Comparison of ENCODE assay signal across 9 mouse cellular contexts in the genomic region with DNA sequence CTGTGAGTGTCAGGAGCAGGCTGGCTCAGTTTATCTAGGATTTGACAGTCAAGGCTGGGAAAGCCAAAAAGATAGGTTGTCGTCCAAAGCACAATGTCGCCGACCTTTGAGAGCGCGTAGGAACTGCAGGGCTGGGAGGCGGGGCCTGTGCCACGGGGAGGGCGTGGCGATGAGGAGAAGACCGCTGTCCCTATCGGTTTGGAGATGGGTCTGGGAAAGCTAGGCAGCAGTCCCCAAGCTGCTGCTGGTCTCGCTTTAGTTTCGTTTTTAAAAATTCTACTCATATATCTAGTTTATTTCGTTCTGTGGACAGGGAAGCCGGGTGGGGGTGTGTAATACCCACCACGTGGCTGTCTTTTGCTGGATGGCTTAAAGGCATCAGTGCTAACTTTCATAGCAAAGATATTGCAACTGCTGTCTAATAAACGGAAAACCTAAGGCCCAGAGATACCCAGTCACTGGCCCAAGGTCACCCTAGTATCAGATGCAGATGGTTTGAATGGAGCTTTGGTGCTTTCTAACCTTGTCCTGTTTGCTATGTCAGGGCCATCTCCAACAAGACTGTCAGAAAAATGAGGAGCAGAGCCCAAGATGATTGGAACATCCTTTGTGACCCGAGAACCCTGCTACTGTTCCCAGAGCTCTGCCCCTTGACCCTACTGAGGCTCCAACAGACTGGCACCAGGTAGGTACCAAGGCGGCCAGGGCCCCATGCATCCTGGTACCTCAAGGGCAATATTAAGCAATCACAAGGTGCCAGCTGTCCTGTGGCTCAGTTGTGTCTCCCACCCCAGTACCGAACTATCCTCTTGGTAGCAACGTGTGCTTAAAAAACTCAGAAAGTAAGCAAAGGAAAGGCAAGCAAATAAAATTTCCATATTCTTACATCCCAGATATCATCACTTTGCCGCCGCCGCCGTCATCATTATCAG. TPM values are rescaled to one million over a fixed set of nuclear protein-coding genes. Genes with fewer than 3 reads are reported as not detected.
DNase-seq lines count a peak whose midpoint lies in the region; ATAC-seq and TF ChIP-seq lines count a peak whose summit lies in the region.
"Had no signal": no experiment of that assay in that cellular context is flagged by ENCODE, and none has a peak within 500 bp of the region (broad histone marks: within the 10 kb centered on the region; RNA-seq: fewer than 3 reads in every experiment).

No protein-coding gene starts in this region.

- H3K4me2 ChIP-seq in heart, embryonic 13.5 days = peak overlapping the region; percentile 74
- H3K4me2 ChIP-seq in kidney, embryonic 16.5 days (replicated peaks; ENCODE audit: low read depth, low read length) = peak overlapping the region; percentile 80
- H3K4me2 ChIP-seq in liver, embryonic 13.5 days = peak overlapping the region; percentile 84

- no peaks in the 10 kb centered on the region for H3K27me3 ChIP-seq in heart, embryonic 13.5 days (replicated peaks)
- no peaks in the 10 kb centered on the region for H3K27me3 ChIP-seq in kidney, embryonic 16.5 days (ENCODE audit: insufficient read depth, low read length)
- 0 out of 2 replicates have a peak, but pooled peaks cover 5% of the 10 kb centered on the region for H3K27me3 ChIP-seq in liver, embryonic 13.5 days
- no peaks in the 10 kb centered on the region for H3K27me3 ChIP-seq in splenic B cell, adult 2 months (ENCODE audit: control insufficient read depth, insufficient read depth, low read length, poor library complexity, severe bottlenecking)

- peak; percentile 82 for DNase-seq in CD4-positive helper T cell, adult 2 months (ENCODE audit: low read depth, low spot score)
- DNase-seq in liver, embryonic 13.5 days = peak; percentile 89
- peak; percentile 52 to 70 for DNase-seq in natural killer cell, adult 2 months (ENCODE audit: low spot score in 2 of 2)
- DNase-seq in splenic B cell, adult 2 months (ENCODE audit: low read depth, low spot score) = peak; percentile 83

- H3K4me3 ChIP-seq in bone marrow, adult 2 months (replicated peaks; ENCODE audit: control insufficient read depth, low read depth, low read length) = peak overlapping the region; percentile 53
- H3K4me3 ChIP-seq in embryonic fibroblast, embryonic 13.5 days (ENCODE audit: insufficient read depth, low read length) = peak overlapping the region; percentile 37
- H3K4me3 ChIP-seq in heart, embryonic 13.5 days = peak overlapping the region; percentile 55
- H3K4me3 ChIP-seq in kidney, embryonic 16.5 days (ENCODE audit: low read length) = peak overlapping the region; percentile 41
- H3K4me3 ChIP-seq in liver, embryonic 13.5 days (replicated peaks) = peak overlapping the region; percentile 60

- H3K9ac ChIP-seq in heart, embryonic 13.5 days = peak overlapping the region; percentile 74
- H3K9ac ChIP-seq in kidney, embryonic 16.5 days (replicated peaks; ENCODE audit: low read length) = peak overlapping the region; percentile 47
- peak overlapping the region; percentile 66 for H3K9ac ChIP-seq in liver, embryonic 13.5 days

- H3K9me3 ChIP-seq in heart, embryonic 13.5 days = 0 out of 2 replicates have a peak, but pooled peaks cover 6% of the 10 kb centered on the region
- H3K9me3 ChIP-seq in kidney, embryonic 16.5 days (ENCODE audit: low read length) = no peaks in the 10 kb centered on the region
- H3K9me3 ChIP-seq in liver, embryonic 13.5 days (replicated peaks) = no peaks in the 10 kb centered on the region

- TF ChIP-seq CTCF in bone marrow, adult 2 months (IDR thresholded peaks at IDR 0.05; ENCODE audit: control insufficient read depth, insufficient read depth, low read length) = peak; percentile 36; the same call in 1 of the 2 replicates
- TF ChIP-seq CTCF in embryonic fibroblast, embryonic 13.5 days (IDR thresholded peaks at IDR 0.05; ENCODE audit: borderline replicate concordance, insufficient read depth, low read length) = peak; percentile 36; the same call in 1 of the 2 replicates

- no peak for TF ChIP-seq POLR2A in bone marrow, adult 2 months (IDR thresholded peaks at IDR 0.05; ENCODE audit: borderline replicate concordance, control insufficient read depth, low read depth, low read length)
- no peak for TF ChIP-seq POLR2A in embryonic fibroblast, embryonic 13.5 days (IDR thresholded peaks at IDR 0.05; ENCODE audit: low read depth, low read length)

- H3K27ac ChIP-seq in bone marrow, adult 2 months (ENCODE audit: control insufficient read depth, insufficient read depth, low read depth, low read length, poor library complexity) = no peak overlapping the region
- no peak overlapping the region for H3K27ac ChIP-seq in embryonic fibroblast, embryonic 13.5 days (ENCODE audit: insufficient read depth, low read length)
- peak overlapping the region; percentile 93 for H3K27ac ChIP-seq in heart, embryonic 13.5 days (replicated peaks)
- H3K27ac ChIP-seq in kidney, embryonic 16.5 days (ENCODE audit: low read length) = 0 out of 2 replicates have a peak overlapping the region, but pooled peaks have one; percentile 4
- H3K27ac ChIP-seq in liver, embryonic 13.5 days = peak overlapping the region; percentile 65

- 6% methylated on average over 25 of the region's 25 CpGs for WGBS in bone marrow, adult 2 months
- WGBS in heart, embryonic 13.5 days = 15% methylated on average over 25 of the region's 25 CpGs
- 20% methylated on average over 25 of the region's 25 CpGs for WGBS in kidney, embryonic 16.5 days
- 9% methylated on average over 25 of the region's 25 CpGs for WGBS in liver, embryonic 13.5 days (ENCODE audit: insufficient replicate concordance)

- peak; percentile 59; the same call in 1 of the 2 replicates for ATAC-seq in heart, embryonic 13.5 days (ENCODE audit: extremely low read depth, insufficient number of reproducible peaks, low FRiP score, low TSS enrichment)
- peak; percentile 43; the same call in 1 of the 2 replicates for ATAC-seq in kidney, embryonic 16.5 days (ENCODE audit: low FRiP score, low TSS enrichment)
- peak; percentile 87 for ATAC-seq in liver, embryonic 13.5 days (ENCODE audit: low read depth)

- peaks cover 8% of the 10 kb centered on the region for H3K36me3 ChIP-seq in heart, embryonic 13.5 days
- H3K36me3 ChIP-seq in kidney, embryonic 16.5 days (ENCODE audit: insufficient read depth, low read length) = no peaks in the 10 kb centered on the region
- H3K36me3 ChIP-seq in liver, embryonic 13.5 days = peaks cover 11% of the 10 kb centered on the region; the same call in 1 of the 2 replicates
- no peaks in the 10 kb centered on the region for H3K36me3 ChIP-seq in splenic B cell, adult 2 months (ENCODE audit: control insufficient read depth, insufficient read depth, low read length, poor library complexity, severe bottlenecking)

- H3K4me1 ChIP-seq in bone marrow, adult 2 months (ENCODE audit: control insufficient read depth, insufficient read depth, low read length) = peaks cover 3% of the 10 kb centered on the region; the same call in 1 of the 2 replicates
- peaks cover 5% of the 10 kb centered on the region for H3K4me1 ChIP-seq in embryonic fibroblast, embryonic 13.5 days (ENCODE audit: control insufficient read depth, insufficient read depth, low read length)
- H3K4me1 ChIP-seq in heart, embryonic 13.5 days = peaks cover 60% of the 10 kb centered on the region
- peaks cover 15% of the 10 kb centered on the region for H3K4me1 ChIP-seq in kidney, embryonic 16.5 days (ENCODE audit: insufficient read depth, low read length)
- H3K4me1 ChIP-seq in liver, embryonic 13.5 days (replicated peaks) = peaks cover 33% of the 10 kb centered on the region

RNA-seq across cellular contexts. Expression of gene Kifc5b, which starts 31.6 kb away (rescaled TPM):
- polyA plus RNA-seq in bone marrow, adult 2 months (2011; ENCODE audit: insufficient read depth, insufficient read length, low replicate concordance, missing spikeins) = 30.8 and 50.8 TPM in 2 replicates
- polyA plus RNA-seq in embryonic fibroblast, embryonic 13.5 days (2011; ENCODE audit: insufficient read length, low read depth, missing spikeins) = 6.6 and 7.2 TPM in 2 replicates
- polyA plus RNA-seq in heart, embryonic 13.5 days (2015; fragmentation: Nextera tagmentation; extraction: Ambion mirVana) = 6.3 and 7.0 TPM in 2 replicates
- 8.2 and 10.8 TPM in 2 replicates for polyA plus RNA-seq in kidney, embryonic 16.5 days (2015; fragmentation: Nextera tagmentation; extraction: Ambion mirVana)
- 4.7 and 5.2 TPM in 2 replicates for polyA plus RNA-seq in liver, embryonic 13.5 days (2015; fragmentation: Nextera tagmentation; extraction: Ambion mirVana)

RNA-seq across cellular contexts. Expression of gene Nkx2-5, which starts 40.5 kb away (rescaled TPM):
- polyA plus RNA-seq in bone marrow, adult 2 months (2011; ENCODE audit: insufficient read depth, insufficient read length, low replicate concordance, missing spikeins) = not detected in 2 replicates
- polyA plus RNA-seq in embryonic fibroblast, embryonic 13.5 days (2011; ENCODE audit: insufficient read length, low read depth, missing spikeins) = not detected in 2 replicates
- polyA plus RNA-seq in heart, embryonic 13.5 days (2015; fragmentation: Nextera tagmentation; extraction: Ambion mirVana) = 136 and 142 TPM in 2 replicates
- not detected in 2 replicates for polyA plus RNA-seq in kidney, embryonic 16.5 days (2015; fragmentation: Nextera tagmentation; extraction: Ambion mirVana)
- 0.90 TPM in 1 of 2 replicates, not detected in the other for polyA plus RNA-seq in liver, embryonic 13.5 days (2015; fragmentation: Nextera tagmentation; extraction: Ambion mirVana)
- polyA plus RNA-seq: frontal cortex, adult 2 months had no signal

RNA-seq across cellular contexts. Expression of gene Phf1, which starts 47.6 kb away (rescaled TPM):
- polyA plus RNA-seq in bone marrow, adult 2 months (2011; ENCODE audit: insufficient read depth, insufficient read length, low replicate concordance, missing spikeins) = 43.0 and 63.9 TPM in 2 replicates
- polyA plus RNA-seq in embryonic fibroblast, embryonic 13.5 days (2011; ENCODE audit: insufficient read length, low read depth, missing spikeins) = 10.9 and 12.0 TPM in 2 replicates
- 8.4 and 9.2 TPM in 2 replicates for polyA plus RNA-seq in heart, embryonic 13.5 days (2015; fragmentation: Nextera tagmentation; extraction: Ambion mirVana)
- polyA plus RNA-seq in kidney, embryonic 16.5 days (2015; fragmentation: Nextera tagmentation; extraction: Ambion mirVana) = 9.3 and 9.4 TPM in 2 replicates
- polyA plus RNA-seq in liver, embryonic 13.5 days (2015; fragmentation: Nextera tagmentation; extraction: Ambion mirVana) = 1.4 and 1.6 TPM in 2 replicates

RNA-seq across cellular contexts. Expression of gene Cuta, which starts 54.1 kb away (rescaled TPM):
- polyA plus RNA-seq in bone marrow, adult 2 months (2011; ENCODE audit: insufficient read depth, insufficient read length, low replicate concordance, missing spikeins) = 77.1 and 99.0 TPM in 2 replicates
- 80.0 and 90.5 TPM in 2 replicates for polyA plus RNA-seq in embryonic fibroblast, embryonic 13.5 days (2011; ENCODE audit: insufficient read length, low read depth, missing spikeins)
- polyA plus RNA-seq in heart, embryonic 13.5 days (2015; fragmentation: Nextera tagmentation; extraction: Ambion mirVana) = 152 and 169 TPM in 2 replicates
- 187 and 203 TPM in 2 replicates for polyA plus RNA-seq in kidney, embryonic 16.5 days (2015; fragmentation: Nextera tagmentation; extraction: Ambion mirVana)
- polyA plus RNA-seq in liver, embryonic 13.5 days (2015; fragmentation: Nextera tagmentation; extraction: Ambion mirVana) = 111 and 118 TPM in 2 replicates

RNA-seq across cellular contexts. Expression of gene Syngap1, which starts 55.8 kb away (rescaled TPM):
- 9.5 and 24.1 TPM in 2 replicates for polyA plus RNA-seq in bone marrow, adult 2 months (2011; ENCODE audit: insufficient read depth, insufficient read length, low replicate concordance, missing spikeins)
- polyA plus RNA-seq in embryonic fibroblast, embryonic 13.5 days (2011; ENCODE audit: insufficient read length, low read depth, missing spikeins) = 52.2 and 58.4 TPM in 2 replicates
- 1.3 and 2.0 TPM in 2 replicates for polyA plus RNA-seq in heart, embryonic 13.5 days (2015; fragmentation: Nextera tagmentation; extraction: Ambion mirVana)
- polyA plus RNA-seq in kidney, embryonic 16.5 days (2015; fragmentation: Nextera tagmentation; extraction: Ambion mirVana) = 1.1 and 2.2 TPM in 2 replicates
- 0.25 and 0.44 TPM in 2 replicates for polyA plus RNA-seq in liver, embryonic 13.5 days (2015; fragmentation: Nextera tagmentation; extraction: Ambion mirVana)

Comparison
In these comparisons a context has a peak if more than half of its experiments do, and no peak if none do; other contexts are left out.
1. H3K27ac ChIP-seq: peak in heart, embryonic 13.5 days (single experiment), kidney, embryonic 16.5 days (single experiment) and liver, embryonic 13.5 days (single experiment); none in bone marrow, adult 2 months (single experiment) and embryonic fibroblast, embryonic 13.5 days (single experiment).
2. RNA of gene Nkx2-5, which starts 40.5 kb away (polyA plus RNA-seq): 136 to 142 TPM in heart, embryonic 13.5 days; 0.90 TPM in liver, embryonic 13.5 days, not detected in kidney, embryonic 16.5 days, not detected in bone marrow, adult 2 months and not detected in embryonic fibroblast, embryonic 13.5 days; every median in the first group is over 10 times any median in the second.
3. Peak in every context shown above with its lines, with median percentiles within 50 percentile points of each other: DNase-seq, H3K4me3 ChIP-seq, ATAC-seq, H3K4me2 ChIP-seq and H3K9ac ChIP-seq.